Mouse (Mus musculus): Measurements from ENCODE around the gene Reln.

Reln gene

DNA sequence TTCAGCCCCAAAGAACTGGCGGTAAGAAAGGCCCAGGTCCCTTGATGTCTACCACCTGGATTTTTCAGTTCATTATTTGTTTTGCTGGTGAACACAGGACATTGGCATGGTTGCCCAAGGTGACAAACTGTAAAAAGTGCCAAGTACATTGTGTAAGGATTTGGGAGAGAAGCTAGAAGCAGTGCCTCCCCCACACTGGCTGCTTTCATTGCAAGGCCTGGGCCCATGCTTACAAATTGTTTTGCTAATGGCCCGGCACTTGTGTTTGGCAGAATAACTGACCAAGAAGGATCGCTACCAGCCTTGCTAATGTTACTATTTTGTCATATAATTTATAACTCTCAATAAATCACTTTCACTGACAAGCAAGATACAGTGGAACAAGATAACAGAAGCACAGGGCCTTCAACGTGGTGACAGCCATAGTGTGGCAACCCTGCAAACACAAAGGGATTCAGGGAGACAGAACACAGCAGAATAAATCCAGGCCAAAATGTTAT lies 425.2 kb downstream of the Reln start:
- no peak for DNase-seq

- DNase-seq, result no peak
Observed at GRCm38 (mm10) chr5:21915973-21916372, 428.5 kb downstream of the Reln start.

DNA sequence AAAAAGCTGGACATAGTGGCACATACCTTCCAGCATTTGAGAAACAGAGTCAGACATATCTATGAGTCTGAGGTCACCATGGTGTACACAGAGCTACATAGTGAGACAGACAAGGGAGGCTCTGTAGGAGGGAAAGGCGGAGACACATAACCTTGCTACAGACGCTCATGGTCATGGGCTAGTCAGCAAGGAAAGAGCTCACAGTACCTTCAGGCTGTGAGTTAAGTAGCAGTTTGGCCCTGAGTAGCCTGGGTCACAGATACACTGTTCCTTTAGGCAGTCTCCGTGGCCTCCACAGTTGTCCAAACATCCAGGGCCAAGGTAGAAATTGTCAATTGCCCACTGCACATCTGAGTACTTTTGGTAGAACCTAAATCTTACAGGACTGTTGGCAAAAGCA lies 429.7 kb downstream of the Reln start:
- DNase-seq, result no peak

GRCm38 (mm10) chr5:21912835-21913530 lies 431.5 kb downstream of the Reln start:
- DNase-seq, result no peak

GRCm38 (mm10) chr5:21910726-21911125 lies 433.8 kb downstream of the Reln start:
- DNase-seq, result no peak

- DNase-seq, result no peak
Observed at GRCm38 (mm10) chr5:21909713-21910112, 434.8 kb downstream of the Reln start.

DNA sequence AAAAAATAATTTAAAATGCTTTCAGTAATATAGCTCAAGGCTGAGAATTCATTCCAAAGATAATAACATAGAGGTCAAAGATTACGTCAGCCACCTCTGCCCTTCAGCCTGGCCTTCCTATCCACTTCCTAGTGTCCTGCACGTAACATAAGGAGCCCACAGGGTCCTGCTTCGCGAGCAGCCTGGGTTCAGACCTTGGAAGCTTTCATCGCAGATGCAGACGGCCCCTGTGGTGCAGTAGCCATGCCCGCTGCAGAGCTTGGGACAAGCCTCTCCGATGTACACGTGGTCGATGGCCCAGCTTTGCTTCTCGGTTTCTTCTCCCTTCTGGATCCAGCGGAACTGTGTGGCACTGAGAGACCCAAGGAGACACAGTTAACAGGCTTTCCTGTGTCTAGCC lies 443.1 kb downstream of the Reln start:
- no peak for DNase-seq

DNA sequence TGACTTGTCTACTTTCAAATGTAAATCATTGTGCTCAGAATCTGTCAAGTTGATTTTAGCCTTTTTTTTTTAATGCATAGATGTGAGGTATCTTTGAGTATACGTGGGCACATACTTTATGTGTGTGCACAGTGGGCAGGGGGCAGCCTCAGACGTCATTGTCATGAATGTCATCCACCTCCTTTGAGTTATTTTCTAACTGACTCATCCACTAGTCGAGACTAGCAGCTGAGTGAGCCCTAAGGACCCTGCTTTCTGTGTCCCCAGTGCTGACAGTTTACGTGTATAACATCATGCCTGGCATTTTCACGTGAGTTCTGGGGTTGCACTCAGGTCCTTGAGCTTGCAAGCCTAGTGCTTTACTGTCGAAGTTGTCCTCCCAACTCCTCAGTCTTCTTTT lies 443.6 kb downstream of the Reln start:
- DNase-seq, result no peak

DNA sequence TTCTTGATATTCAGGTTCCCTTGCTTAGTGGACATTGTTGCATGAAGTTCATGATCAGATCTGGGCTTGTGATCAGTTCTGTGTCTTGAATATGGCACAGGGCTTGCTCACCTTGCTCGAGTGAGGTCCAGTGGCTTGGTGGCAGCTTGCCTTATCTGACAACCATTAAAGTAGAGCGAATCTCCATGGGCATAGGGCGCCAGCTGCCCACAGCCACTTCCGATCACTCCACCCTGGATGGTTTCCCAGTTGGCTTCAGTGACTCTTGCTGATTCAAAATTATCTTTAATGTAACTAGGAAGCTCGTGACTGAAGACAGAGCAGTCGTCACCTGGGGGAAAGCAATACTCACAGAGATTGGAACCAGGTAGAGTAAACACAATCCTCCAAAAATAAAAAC lies 445.6 kb downstream of the Reln start:
- DNase-seq, result no peak

DNA sequence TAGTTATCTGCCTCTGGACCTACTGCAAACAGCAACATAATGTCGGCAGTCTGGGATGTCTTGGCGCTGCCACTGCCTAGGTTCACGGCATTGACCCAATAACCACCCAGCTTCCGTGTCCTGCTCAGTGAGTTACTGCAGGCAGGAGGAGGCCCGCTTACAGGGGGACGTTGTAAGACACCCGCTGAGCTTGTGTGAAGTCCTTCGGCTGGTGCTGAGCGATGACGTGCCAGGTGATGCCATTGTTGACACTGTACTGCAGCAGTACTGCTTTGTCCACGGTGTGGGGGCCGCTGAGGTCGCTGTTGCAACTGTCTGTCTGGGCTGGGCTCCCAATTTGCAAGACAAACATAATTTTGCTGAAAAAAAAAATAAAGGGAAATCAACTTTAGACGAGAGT lies 447.9 kb downstream of the Reln start:
- DNase-seq, result peak; percentile 1

GRCm38 (mm10) chr5:21894168-21894567 lies 450.3 kb downstream of the Reln start:
- no peak for DNase-seq

- DNase-seq, result no peak
Observed at GRCm38 (mm10) chr5:21866750-21867149, 477.8 kb downstream of the Reln start.

GRCm38 (mm10) chr5:21866311-21866712 lies 478.2 kb downstream of the Reln start:
- DNase-seq, result no peak

DNA sequence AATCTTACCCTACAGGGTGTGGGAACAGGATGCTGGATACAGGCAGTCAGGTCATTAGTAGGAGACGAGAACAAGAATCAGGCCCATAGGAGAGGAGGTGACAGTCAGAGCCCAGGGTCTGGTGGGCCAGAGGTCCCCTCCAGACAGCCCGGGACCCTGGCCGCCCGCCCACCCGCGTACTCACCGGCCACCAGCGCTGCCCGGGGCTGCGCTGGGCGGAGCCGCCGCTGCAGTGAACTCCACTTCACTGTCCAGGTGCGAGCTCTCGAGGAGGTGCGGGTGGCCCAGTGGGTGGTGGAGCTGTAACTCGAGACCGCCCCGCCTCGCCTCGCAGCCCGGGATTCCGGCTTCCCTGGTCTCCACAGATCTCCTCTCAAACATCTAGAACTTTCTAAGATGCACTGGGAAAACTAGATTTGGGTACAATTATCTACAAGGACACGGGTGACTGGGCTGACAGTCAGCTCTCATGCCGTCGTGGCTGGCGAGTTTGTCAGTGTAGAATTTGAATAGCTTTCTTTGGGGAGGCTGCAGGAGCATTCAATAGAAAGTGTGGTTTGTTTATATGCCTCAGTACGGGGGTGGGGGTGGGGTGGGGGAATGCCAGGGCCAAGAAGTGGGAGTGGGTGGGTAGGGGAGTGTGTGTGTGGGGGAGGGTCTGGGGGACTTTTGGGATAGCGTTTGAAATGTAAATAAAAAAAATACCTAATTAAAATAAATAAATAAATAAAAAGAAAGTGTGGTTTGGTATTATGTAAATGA lies 479.0 kb downstream of the Reln start, which contains the start of gene Slc26a5:
Gene Slc26a5, minus strand, starts transcription at position 259 of the 762 bp plus-strand sequence.
- DNase-seq, result no peak

- no peak for DNase-seq
Observed at GRCm38 (mm10) chr5:21858653-21859052, 485.8 kb downstream of the Reln start.

- DNase-seq, result no peak
Observed at GRCm38 (mm10) chr5:21851679-21852340, 492.7 kb downstream of the Reln start.

GRCm38 (mm10) chr5:21847438-21847837 lies 497.1 kb downstream of the Reln start:
- no peak for DNase-seq

- no peak for DNase-seq
Observed at GRCm38 (mm10) chr5:21846616-21847290, 497.7 kb downstream of the Reln start.

- DNase-seq, result no peak
Observed at GRCm38 (mm10) chr5:21844676-21845075, 499.8 kb downstream of the Reln start.

Measured in lung, postnatal 14 days (tissue).